Mouse (Mus musculus): ENCODE measurements at regions not wholly inside any gene's neighbourhood (a gene's known extent, or its start where the extent isn't known, plus 50 kb on each side); places are given as distances from the start of the nearest gene placed in this dataset.

- no peak overlapping the region for H3K27ac ChIP-seq (ENCODE audit: low read depth)
- H3K36me3 ChIP-seq (ENCODE audit: insufficient read depth) = no peaks in the 10 kb centered on the region
- no peak for TF ChIP-seq CTCF (IDR thresholded peaks at IDR 0.05; ENCODE audit: low read depth)
- no peaks in the 10 kb centered on the region; the same call in 1 of the 2 replicates for H3K9me3 ChIP-seq (ENCODE audit: low read depth, low read length)
- WGBS = 84% methylated on average over 6 of the region's 6 CpGs
- peaks cover 3% of the 10 kb centered on the region; the same call in 1 of the 2 replicates for H3K4me1 ChIP-seq (ENCODE audit: insufficient read depth)
- ATAC-seq (ENCODE audit: insufficient read depth) (no peak), DNase-seq (no peak)
- no peaks in the 10 kb centered on the region for H3K27me3 ChIP-seq (ENCODE audit: insufficient read depth, low read length)
- H3K4me3 ChIP-seq (ENCODE audit: low read depth, low read length) = no peak overlapping the region
- H3K4me2 ChIP-seq = no peak overlapping the region
- no peak overlapping the region for H3K9ac ChIP-seq
Measured at GRCm38 (mm10) chr4:105429381-105430100, 272.4 kb downstream of the Plpp3 start.

DNA sequence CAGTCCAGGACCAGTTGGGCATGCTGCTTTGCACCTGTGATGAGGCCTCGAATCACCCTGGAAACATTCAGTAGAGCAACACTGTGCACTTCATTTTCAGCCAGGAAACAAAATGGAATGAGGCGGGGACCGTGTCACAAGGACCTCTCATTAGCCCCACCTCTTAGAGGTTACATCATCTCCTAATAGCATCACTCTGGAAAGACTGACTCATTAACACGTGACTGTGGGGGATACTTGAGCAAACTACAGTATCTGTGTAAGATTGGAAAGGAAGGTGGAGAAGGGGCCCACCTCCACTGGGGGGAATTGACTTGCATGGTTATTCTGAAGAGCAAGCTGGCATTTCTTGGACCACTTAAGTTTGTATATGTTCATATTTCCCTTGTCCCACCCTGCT lies 275.3 kb downstream of the Plpp3 start:
- Histone ChIP-seq H3K27ac (ENCODE audit: low read depth) (no peak overlapping the region), H3K4me3 (ENCODE audit: low read depth, low read length) (no peak overlapping the region), H3K9ac (no peak overlapping the region), H3K36me3 (ENCODE audit: insufficient read depth) (no peaks in the 10 kb centered on the region), H3K4me2 (no peak overlapping the region), H3K4me1 (ENCODE audit: insufficient read depth) (no peaks in the 10 kb centered on the region), H3K27me3 (ENCODE audit: insufficient read depth, low read length) (no peaks in the 10 kb centered on the region), H3K9me3 (ENCODE audit: low read depth, low read length) (no peaks in the 10 kb centered on the region; the same call in 1 of the 2 replicates)
- ATAC-seq (ENCODE audit: insufficient read depth) (no peak), DNase-seq (peak; percentile 4)
- TF ChIP-seq CTCF (IDR thresholded peaks at IDR 0.05; ENCODE audit: low read depth) = no peak
- 73% methylated on average over 4 of the region's 4 CpGs for WGBS

DNA sequence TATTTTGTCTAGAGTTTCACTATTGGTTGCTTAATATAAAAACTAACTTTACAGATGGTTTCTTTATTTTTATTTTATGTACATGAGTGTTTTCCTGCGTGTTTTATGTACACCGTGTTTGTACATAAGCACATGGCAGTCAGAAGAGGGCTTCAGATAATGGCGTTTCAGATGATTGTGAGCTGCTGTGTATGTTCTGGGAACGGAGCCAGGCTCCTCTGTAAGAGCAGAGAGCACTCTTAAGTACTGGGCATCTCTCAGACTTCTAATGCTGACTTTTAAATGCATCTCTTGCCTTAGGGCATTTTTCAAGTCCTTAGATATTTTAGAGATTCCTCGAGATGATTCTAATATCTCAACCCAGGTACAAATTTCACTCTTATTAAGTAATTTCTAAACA lies 280.0 kb downstream of the Plpp3 start:
- Histone ChIP-seq H3K36me3 (ENCODE audit: insufficient read depth) (no peaks in the 10 kb centered on the region), H3K4me1 (ENCODE audit: insufficient read depth) (no peaks in the 10 kb centered on the region), H3K9ac (no peak overlapping the region), H3K4me2 (no peak overlapping the region), H3K9me3 (ENCODE audit: low read depth, low read length) (no peaks in the 10 kb centered on the region; the same call in 1 of the 2 replicates), H3K4me3 (ENCODE audit: low read depth, low read length) (no peak overlapping the region), H3K27ac (ENCODE audit: low read depth) (no peak overlapping the region), H3K27me3 (ENCODE audit: insufficient read depth, low read length) (no peaks in the 10 kb centered on the region)
- TF ChIP-seq CTCF (IDR thresholded peaks at IDR 0.05; ENCODE audit: low read depth) = no peak
- 39% methylated on average over 5 of the region's 5 CpGs for WGBS
- no peak; the same call in 1 of the 2 replicates for ATAC-seq (ENCODE audit: insufficient read depth)
- peak; percentile 88 for DNase-seq

DNA sequence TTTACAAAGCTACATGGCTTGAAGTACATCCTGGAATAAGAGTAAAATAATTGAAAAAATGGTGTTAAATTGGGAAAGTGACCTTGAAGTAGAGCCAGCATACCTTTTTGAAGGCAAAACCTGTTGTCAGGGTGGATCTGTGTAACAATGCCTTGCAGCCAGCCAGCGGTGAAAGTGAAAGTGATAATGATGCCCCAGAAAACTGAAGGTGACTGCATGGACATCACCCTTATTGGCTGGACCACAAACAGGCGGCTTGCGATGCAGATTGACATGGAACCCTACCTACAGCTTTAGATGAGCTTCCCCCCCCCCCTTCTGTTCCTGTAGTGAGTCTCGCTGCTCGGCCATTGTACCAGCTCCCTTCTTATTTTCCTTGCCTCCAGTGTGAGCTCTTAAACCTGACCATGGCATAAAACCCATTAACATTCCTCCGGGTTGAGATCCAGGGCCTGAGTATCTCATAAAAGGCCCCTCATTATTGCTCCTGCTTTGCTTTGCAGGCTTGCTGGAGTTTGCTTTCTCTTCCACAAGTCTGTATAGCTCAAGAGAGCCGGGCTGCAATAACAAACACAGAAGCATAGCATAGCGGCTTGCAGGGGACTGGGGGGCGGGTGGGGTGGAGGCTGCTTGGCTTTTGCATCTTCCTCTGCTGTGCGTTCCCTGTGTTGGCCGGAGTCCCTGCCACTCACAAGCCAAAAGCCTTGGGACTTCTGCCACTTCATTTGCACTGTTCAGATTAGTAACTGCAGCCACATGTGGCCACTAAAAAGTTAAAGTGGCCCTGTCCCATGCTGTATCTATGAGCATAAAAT lies 292.1 kb downstream of the Plpp3 start:
- 53% methylated on average over 11 of the region's 11 CpGs for WGBS
- no peak for TF ChIP-seq CTCF (IDR thresholded peaks at IDR 0.05; ENCODE audit: low read depth)
- ATAC-seq (ENCODE audit: insufficient read depth) (no peak), DNase-seq (peak; percentile 39)
- no peaks in the 10 kb centered on the region for H3K27me3 ChIP-seq (ENCODE audit: insufficient read depth, low read length)
- H3K36me3 ChIP-seq (ENCODE audit: insufficient read depth) = no peaks in the 10 kb centered on the region
- H3K9me3 ChIP-seq (ENCODE audit: low read depth, low read length) = no peaks in the 10 kb centered on the region
- no peak overlapping the region for H3K27ac ChIP-seq (ENCODE audit: low read depth)
- no peak overlapping the region for H3K4me2 ChIP-seq
- no peak overlapping the region for H3K9ac ChIP-seq
- no peaks in the 10 kb centered on the region for H3K4me1 ChIP-seq (ENCODE audit: insufficient read depth)
- no peak overlapping the region for H3K4me3 ChIP-seq (ENCODE audit: low read depth, low read length)

- DNase-seq = no peak
- Histone ChIP-seq H3K9me3 (ENCODE audit: low read depth, low read length) (no peaks in the 10 kb centered on the region), H3K36me3 (ENCODE audit: insufficient read depth) (no peaks in the 10 kb centered on the region), H3K4me3 (ENCODE audit: low read depth, low read length) (no peak overlapping the region), H3K4me2 (no peak overlapping the region), H3K27ac (ENCODE audit: low read depth) (no peak overlapping the region), H3K4me1 (ENCODE audit: insufficient read depth) (no peaks in the 10 kb centered on the region), H3K27me3 (ENCODE audit: insufficient read depth, low read length) (no peaks in the 10 kb centered on the region), H3K9ac (no peak overlapping the region)
- ATAC-seq (ENCODE audit: insufficient read depth) = no peak
- 87% methylated on average over 4 of the region's 4 CpGs for WGBS
- TF ChIP-seq CTCF (IDR thresholded peaks at IDR 0.05; ENCODE audit: low read depth) = no peak
Measured at GRCm38 (mm10) chr4:105450881-105451280, 293.7 kb downstream of the Plpp3 start.

- no peaks in the 10 kb centered on the region for H3K36me3 ChIP-seq (ENCODE audit: insufficient read depth)
- no peak overlapping the region for H3K27ac ChIP-seq (ENCODE audit: low read depth)
- TF ChIP-seq CTCF (IDR thresholded peaks at IDR 0.05; ENCODE audit: low read depth) = no peak
- no peaks in the 10 kb centered on the region for H3K4me1 ChIP-seq (ENCODE audit: insufficient read depth)
- 83% methylated on average over 2 of the region's 2 CpGs for WGBS
- no peak for ATAC-seq (ENCODE audit: insufficient read depth)
- no peak for DNase-seq
- H3K27me3 ChIP-seq (ENCODE audit: insufficient read depth, low read length) = no peaks in the 10 kb centered on the region
- H3K9me3 ChIP-seq (ENCODE audit: low read depth, low read length) = no peaks in the 10 kb centered on the region
- no peak overlapping the region for H3K4me3 ChIP-seq (ENCODE audit: low read depth, low read length)
- no peak overlapping the region for H3K9ac ChIP-seq
- no peak overlapping the region for H3K4me2 ChIP-seq
Measured at GRCm38 (mm10) chr4:105451871-105452270, 294.7 kb downstream of the Plpp3 start.

DNA sequence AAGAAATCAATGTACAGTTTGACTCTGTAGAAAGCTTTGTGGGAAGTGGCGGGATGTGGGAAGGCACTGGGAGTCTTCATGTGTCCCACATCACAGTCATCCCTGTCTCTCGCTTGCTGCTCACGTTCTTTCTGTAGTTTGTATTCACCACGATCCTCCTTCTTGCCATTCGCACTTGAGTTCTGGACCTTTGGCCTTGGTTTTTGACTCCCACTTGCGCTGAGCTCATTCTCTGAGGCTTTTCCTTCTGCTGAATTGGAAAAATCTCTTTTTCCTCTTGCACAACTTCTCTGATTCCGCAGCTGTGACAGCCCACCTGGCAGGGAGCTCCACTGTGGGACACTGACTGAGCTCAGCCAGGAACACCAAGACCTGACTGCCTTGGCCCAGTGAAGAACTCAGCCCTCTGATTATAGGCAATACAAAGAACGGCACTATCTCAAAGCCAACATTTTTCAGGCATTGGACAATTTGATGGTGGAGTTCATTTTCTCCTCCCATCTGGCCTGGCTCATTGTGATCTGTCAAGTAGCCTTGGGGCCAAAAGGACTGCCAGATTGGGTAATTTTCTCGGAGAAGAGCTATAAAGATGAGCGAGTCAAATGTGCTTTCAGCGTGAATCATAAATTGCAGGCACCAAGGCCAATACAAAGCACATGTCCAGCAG lies 299.9 kb downstream of the Plpp3 start:
- no peak for TF ChIP-seq CTCF (IDR thresholded peaks at IDR 0.05; ENCODE audit: low read depth)
- 61% methylated on average over 11 of the region's 11 CpGs for WGBS
- ATAC-seq (ENCODE audit: insufficient read depth) = no peak

More for the DNA sequence above, 299.9 kb downstream of the Plpp3 start:
- Histone ChIP-seq H3K27ac (ENCODE audit: low read depth) (no peak overlapping the region), H3K27me3 (ENCODE audit: insufficient read depth, low read length) (no peaks in the 10 kb centered on the region), H3K36me3 (ENCODE audit: insufficient read depth) (no peaks in the 10 kb centered on the region), H3K4me1 (ENCODE audit: insufficient read depth) (peaks cover 4% of the 10 kb centered on the region; the same call in 1 of the 2 replicates), H3K9me3 (ENCODE audit: low read depth, low read length) (no peaks in the 10 kb centered on the region), H3K9ac (no peak overlapping the region), H3K4me3 (ENCODE audit: low read depth, low read length) (no peak overlapping the region), H3K4me2 (no peak overlapping the region)
- no peak for DNase-seq

Data from lung, embryonic 14.5 days (tissue).